Mouse (Mus musculus) frontal cortex, adult 2 months (tissue): ENCODE results near the gene Tob2. TPM values are rescaled to one million over a fixed set of nuclear protein-coding genes. Genes with fewer than 3 reads are reported as not detected.

Source experiments
- polyA plus RNA-seq: library from polyadenylated mRNA; depleted of rRNA; stranded (reverse); fragments of >200 nt; gene quantifications from 2 replicates; pipeline ENCODE4 v1.2.3, GENCODE M21; 2012; rRNA removed

Tob2 gene
- polyA plus RNA-seq, 1 experiment, result 22.6 TPM

Other genes starting within 250 kb of the Tob2 start
- gene L3mbtl2, start 194.9 kb downstream of the Tob2 start, polyA plus RNA-seq, result 28.8 and 30.3 TPM in 2 replicates
- 20.2 and 20.8 TPM in 2 replicates for gene Chadl, start 161.5 kb downstream of the Tob2 start, polyA plus RNA-seq
- 82.6 and 89.3 TPM in 2 replicates for gene Zc3h7b, start 113.7 kb downstream of the Tob2 start, polyA plus RNA-seq
- gene Rangap1, start 113.3 kb downstream of the Tob2 start, polyA plus RNA-seq, result 131 and 140 TPM in 2 replicates
- gene Tef, start 56.4 kb downstream of the Tob2 start, polyA plus RNA-seq, result 245 and 256 TPM in 2 replicates
- gene Phf5a, start 13.1 kb upstream of the Tob2 start, polyA plus RNA-seq, result 47.0 and 53.8 TPM in 2 replicates
- gene Aco2, start 13.5 kb upstream of the Tob2 start, polyA plus RNA-seq, result 534 and 538 TPM in 2 replicates
- 48.7 and 59.8 TPM in 2 replicates for gene Polr3h, start 67.4 kb upstream of the Tob2 start, polyA plus RNA-seq
- gene Csdc2, start 78.0 kb upstream of the Tob2 start, polyA plus RNA-seq, result 228 and 277 TPM in 2 replicates
- 283 and 289 TPM in 2 replicates for gene Pmm1, start 102.1 kb upstream of the Tob2 start, polyA plus RNA-seq
- gene 1700029P11Rik, start 121.7 kb upstream of the Tob2 start, polyA plus RNA-seq, result not detected in 2 replicates
- gene Xrcc6, start 129.0 kb upstream of the Tob2 start, polyA plus RNA-seq, result 23.3 and 27.2 TPM in 2 replicates
- 112 and 120 TPM in 2 replicates for gene Desi1, start 175.1 kb upstream of the Tob2 start, polyA plus RNA-seq
- gene Snu13, start 188.8 kb upstream of the Tob2 start, polyA plus RNA-seq, result 132 and 144 TPM in 2 replicates
- gene 4930407I10Rik, start 200.4 kb upstream of the Tob2 start, polyA plus RNA-seq, result not detected in 2 replicates
- gene Mei1, start 211.2 kb upstream of the Tob2 start, polyA plus RNA-seq, result 3.8 and 4.1 TPM in 2 replicates